Mouse (Mus musculus) megakaryocyte progenitor cell, adult 5-6 weeks (primary cell): ENCODE results near the gene Shh. TPM values are rescaled to one million over a fixed set of nuclear protein-coding genes. Genes with fewer than 3 reads are reported as not detected.

ENCODE experiments used
- total RNA-seq, 2 experiments: library from RNA; stranded (forward) in 1 of 2; stranded (reverse) in 1 of 2; fragments of 157-497, 149-512 nt in 1 of 2; fragments of 200-1000 nt in 1 of 2; gene quantifications; 2 replicates each; pipeline versions ENCODE4 v1.2.3 to v1.2.4; 2015 to 2017

Shh gene
- total RNA-seq, 2 experiments from 2014 or later: not detected

Other genes with a start within 250 kb of the Shh start
- not detected in 2 replicates for gene Cnpy1, start 221.4 kb downstream of the Shh start, total RNA-seq (2015)
- gene Cnpy1, start 221.4 kb downstream of the Shh start, total RNA-seq (2017): not detected in 2 replicates
- gene Rbm33, start 150.1 kb downstream of the Shh start, total RNA-seq (2015): 30.7 and 35.4 TPM in 2 replicates
- 35.4 and 54.0 TPM in 2 replicates for gene Rbm33, start 150.1 kb downstream of the Shh start, total RNA-seq (2017)